ENCODE assay signal across 8 mouse cellular contexts in genomic region chrY:1244940-1245339, GRCm38 (mm10). TPM values are rescaled to one million over a fixed set of nuclear protein-coding genes. Genes with fewer than 3 reads are reported as not detected.
A peak's percentile ranks its signal among the peaks of the same experiment; 100 is the strongest.
DNase-seq lines count a peak whose midpoint lies in the region; ATAC-seq lines count a peak whose summit lies in the region.

No protein-coding gene starts in this region.

- no peak; the same call in 1 of the 2 replicates for ATAC-seq in lung, embryonic 16.5 days (ENCODE audit: low read depth)
- ATAC-seq in embryonic facial prominence, embryonic 12.5 days (ENCODE audit: insufficient number of reproducible peaks, insufficient read depth, low FRiP score, low TSS enrichment), result no peak
- no peak for ATAC-seq in intestine, embryonic 14.5 days (replicated peaks; ENCODE audit: low FRiP score, low TSS enrichment, low read depth)
- ATAC-seq in midbrain, embryonic 15.5 days (replicated peaks), result peak; percentile 16

- no peak for DNase-seq in lung, postnatal 25 days (ENCODE audit: low spot score)
- DNase-seq in intestine, embryonic 14.5 days (ENCODE audit: low spot score), result no peak
- no peak for DNase-seq in adrenal gland, adult 2 months
- no peak for DNase-seq in urinary bladder, postnatal 4 days (ENCODE audit: low spot score in 2 of 2)
- no peak for DNase-seq in MN1 (ENCODE audit: low spot score)

- H3K4me3 ChIP-seq in lung, embryonic 16.5 days (ENCODE audit: low read length), result peak overlapping the region; percentile 51
- peak overlapping the region; percentile 40 for H3K4me3 ChIP-seq in embryonic facial prominence, embryonic 12.5 days
- H3K4me3 ChIP-seq in intestine, embryonic 14.5 days (ENCODE audit: low read depth, low read length), result peak overlapping the region; percentile 42
- H3K4me3 ChIP-seq in midbrain, embryonic 15.5 days, result peak overlapping the region; percentile 44

- H3K9me3 ChIP-seq in lung, embryonic 16.5 days (ENCODE audit: control insufficient read depth, low read length), result no peaks in the 10 kb centered on the region
- no peaks in the 10 kb centered on the region for H3K9me3 ChIP-seq in embryonic facial prominence, embryonic 12.5 days
- H3K9me3 ChIP-seq in intestine, embryonic 14.5 days (ENCODE audit: control insufficient read depth, low read length), result no peaks in the 10 kb centered on the region
- no peaks in the 10 kb centered on the region for H3K9me3 ChIP-seq in midbrain, embryonic 15.5 days

- H3K27ac ChIP-seq in lung, embryonic 16.5 days (ENCODE audit: low read length), result peak overlapping the region; percentile 57; the same call in 1 of the 2 replicates
- peak overlapping the region; percentile 63; the same call in 1 of the 2 replicates for H3K27ac ChIP-seq in embryonic facial prominence, embryonic 12.5 days
- H3K27ac ChIP-seq in intestine, embryonic 14.5 days (ENCODE audit: low read depth), result peak overlapping the region; percentile 65
- H3K27ac ChIP-seq in midbrain, embryonic 15.5 days, result peak overlapping the region; percentile 72

- H3K4me2 ChIP-seq in lung, embryonic 16.5 days (ENCODE audit: low read depth, low read length), result peak overlapping the region; percentile 27
- H3K4me2 ChIP-seq in embryonic facial prominence, embryonic 12.5 days (replicated peaks), result peak overlapping the region; percentile 28; the same call in 1 of the 2 replicates
- H3K4me2 ChIP-seq in intestine, embryonic 14.5 days (ENCODE audit: low read length), result peak overlapping the region; percentile 35
- H3K4me2 ChIP-seq in midbrain, embryonic 15.5 days, result peak overlapping the region; percentile 38

- H3K27me3 ChIP-seq in lung, embryonic 16.5 days (ENCODE audit: control insufficient read depth, insufficient read depth, low read depth, low read length), result no peaks in the 10 kb centered on the region
- H3K27me3 ChIP-seq in embryonic facial prominence, embryonic 12.5 days, result no peaks in the 10 kb centered on the region
- H3K27me3 ChIP-seq in intestine, embryonic 14.5 days (replicated peaks; ENCODE audit: control insufficient read depth, insufficient read depth, low read length), result no peaks in the 10 kb centered on the region
- H3K27me3 ChIP-seq in midbrain, embryonic 15.5 days (replicated peaks), result no peaks in the 10 kb centered on the region

- no peaks in the 10 kb centered on the region for H3K4me1 ChIP-seq in lung, embryonic 16.5 days (replicated peaks; ENCODE audit: control insufficient read depth, insufficient read depth, low read length)
- no peaks in the 10 kb centered on the region for H3K4me1 ChIP-seq in embryonic facial prominence, embryonic 12.5 days
- no peaks in the 10 kb centered on the region for H3K4me1 ChIP-seq in intestine, embryonic 14.5 days (replicated peaks; ENCODE audit: control insufficient read depth, insufficient read depth, low read length)
- H3K4me1 ChIP-seq in midbrain, embryonic 15.5 days, result no peaks in the 10 kb centered on the region

- H3K36me3 ChIP-seq in lung, embryonic 16.5 days (ENCODE audit: control insufficient read depth, insufficient read depth, low read length), result no peaks in the 10 kb centered on the region
- no peaks in the 10 kb centered on the region for H3K36me3 ChIP-seq in embryonic facial prominence, embryonic 12.5 days
- H3K36me3 ChIP-seq in intestine, embryonic 14.5 days (ENCODE audit: control insufficient read depth, insufficient read depth, low read length), result no peaks in the 10 kb centered on the region
- no peaks in the 10 kb centered on the region for H3K36me3 ChIP-seq in midbrain, embryonic 15.5 days (replicated peaks)

- 6% methylated on average over 9 of the region's 9 CpGs for WGBS in lung, embryonic 16.5 days
- 0% methylated on average over 8 of the region's 9 CpGs for WGBS in embryonic facial prominence, embryonic 12.5 days
- WGBS in intestine, embryonic 14.5 days, result 0% methylated on average over 9 of the region's 9 CpGs
- 6% methylated on average over 2 of the region's 9 CpGs for WGBS in midbrain, embryonic 15.5 days

- peak overlapping the region; percentile 64 for H3K9ac ChIP-seq in lung, embryonic 16.5 days (ENCODE audit: low read length)
- H3K9ac ChIP-seq in embryonic facial prominence, embryonic 12.5 days, result peak overlapping the region; percentile 45
- H3K9ac ChIP-seq in intestine, embryonic 14.5 days (ENCODE audit: low read length), result peak overlapping the region; percentile 48
- H3K9ac ChIP-seq in midbrain, embryonic 15.5 days, result peak overlapping the region; percentile 46

RNA-seq across cellular contexts. Expression of gene Uty, which starts 0.6 kb away (rescaled TPM):
- polyA plus RNA-seq in lung, embryonic 16.5 days (2015; fragmentation: Nextera tagmentation; extraction: Ambion mirVana), result 6.8 and 15.1 TPM in 2 replicates
- polyA plus RNA-seq in embryonic facial prominence, embryonic 12.5 days (2016; fragmentation: Nextera tagmentation; extraction: Ambion mirVana), result 17.9 and 21.1 TPM in 2 replicates
- polyA plus RNA-seq in intestine, embryonic 14.5 days (2014; fragmentation: Nextera tagmentation; extraction: Ambion mirVana), result 20.6 TPM in 1 of 2 replicates, not detected in the other
- polyA plus RNA-seq in midbrain, embryonic 15.5 days (2015; fragmentation: Nextera tagmentation; extraction: Ambion mirVana), result 6.7 and 7.1 TPM in 2 replicates
- 10 to 100 TPM in 1 of 2 experiments, not detected in 1; 29.4 TPM for total RNA-seq in adrenal gland, adult 2 months (2021)
- polyA plus RNA-seq in adrenal gland, adult 2 months (2012; rRNA removed), result 0.22 TPM in 1 of 2 replicates, not detected in the other

RNA-seq across cellular contexts. Expression of gene Ddx3y, which starts 41.5 kb away (rescaled TPM):
- 12.5 and 29.4 TPM in 2 replicates for polyA plus RNA-seq in lung, embryonic 16.5 days (2015; fragmentation: Nextera tagmentation; extraction: Ambion mirVana)
- 23.4 and 32.6 TPM in 2 replicates for polyA plus RNA-seq in embryonic facial prominence, embryonic 12.5 days (2016; fragmentation: Nextera tagmentation; extraction: Ambion mirVana)
- polyA plus RNA-seq in intestine, embryonic 14.5 days (2014; fragmentation: Nextera tagmentation; extraction: Ambion mirVana), result 36.0 TPM in 1 of 2 replicates, not detected in the other
- polyA plus RNA-seq in midbrain, embryonic 15.5 days (2015; fragmentation: Nextera tagmentation; extraction: Ambion mirVana), result 13.8 and 14.1 TPM in 2 replicates
- total RNA-seq in adrenal gland, adult 2 months (2021), result 10 to 100 TPM in 1 of 2 experiments, not detected in 1; 84.1 TPM
- polyA plus RNA-seq in adrenal gland, adult 2 months (2012; rRNA removed), result 0.22 TPM in 1 of 2 replicates, not detected in the other
